Mouse (Mus musculus): ENCODE measurements at regions not wholly inside any gene's neighbourhood (a gene's known extent, or its start where the extent isn't known, plus 50 kb on each side); places are given as distances from the start of the nearest gene placed in this dataset.

GRCm38 (mm10) chr7:124676854-124677515 is 694.3 kb downstream of the Hs3st4 start:
- DNase-seq, result no peak

- no peak for DNase-seq
Observed at GRCm38 (mm10) chr7:124680561-124680960, 697.9 kb downstream of the Hs3st4 start.

DNA sequence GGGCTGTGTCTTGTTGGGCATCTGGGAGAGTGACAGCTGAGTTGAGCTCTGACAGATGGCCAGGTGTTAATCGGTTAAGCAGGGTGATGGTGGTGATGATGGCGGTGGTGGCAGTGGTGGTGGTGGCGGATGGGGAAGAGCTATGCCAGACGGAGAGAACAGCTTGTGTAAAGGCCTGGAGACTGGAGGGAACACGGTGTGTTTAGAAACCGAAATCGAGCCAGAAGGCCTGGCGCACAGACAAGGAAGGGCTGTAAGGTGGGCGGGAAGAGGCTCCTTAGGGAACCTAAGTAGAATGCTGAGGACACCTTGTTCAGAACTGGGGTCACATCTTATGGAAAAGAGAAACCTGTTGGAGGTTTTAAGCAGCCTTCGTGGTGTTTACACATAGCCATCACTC is 698.5 kb downstream of the Hs3st4 start:
- DNase-seq, result no peak

DNA sequence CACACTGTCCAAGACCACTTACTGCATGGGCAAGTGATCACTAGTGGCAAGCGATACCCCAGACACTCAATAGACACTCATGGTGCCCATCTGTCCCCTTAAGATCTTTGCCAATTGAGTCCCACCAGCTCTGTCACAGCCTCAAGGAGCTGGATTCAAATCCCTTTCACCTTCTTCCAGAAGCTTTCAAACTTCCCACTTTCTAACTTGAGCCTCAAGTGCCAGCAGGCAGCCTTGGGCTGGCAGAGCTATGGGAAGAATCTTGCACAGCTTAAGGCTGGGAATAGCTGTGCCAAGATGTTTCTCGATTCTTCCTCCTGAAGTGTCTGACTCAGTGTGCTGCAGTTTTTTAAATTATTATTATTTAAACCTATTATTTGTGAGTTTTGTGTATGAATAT is 699.2 kb downstream of the Hs3st4 start:
- no peak for DNase-seq

DNA sequence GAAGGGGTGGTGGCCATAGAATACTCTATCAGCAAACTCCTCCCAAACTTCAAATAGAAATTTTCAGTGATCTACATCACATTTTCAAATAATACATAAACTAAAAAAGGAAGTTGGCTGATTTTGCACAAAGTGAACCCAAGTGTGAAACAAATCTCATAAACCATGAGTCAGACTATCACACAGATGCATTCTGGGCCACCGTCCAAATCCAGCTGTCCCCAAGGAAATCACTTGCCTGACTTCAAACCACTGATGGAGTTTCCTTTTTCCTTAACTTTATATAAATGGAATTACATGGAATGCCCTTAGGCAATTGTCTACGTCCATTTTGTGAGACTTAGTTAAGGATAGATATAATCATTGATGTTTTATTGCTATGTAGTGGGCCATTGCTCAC is 702.8 kb downstream of the Hs3st4 start:
- DNase-seq, result peak; percentile 60

GRCm38 (mm10) chr7:124704163-124704824 is 721.6 kb downstream of the Hs3st4 start:
- no peak for DNase-seq

- DNase-seq, result no peak
Observed at GRCm38 (mm10) chr7:124707143-124707542, 724.5 kb downstream of the Hs3st4 start.

GRCm38 (mm10) chr7:124708771-124709485 is 726.3 kb downstream of the Hs3st4 start:
- DNase-seq, result peak; percentile 58

DNA sequence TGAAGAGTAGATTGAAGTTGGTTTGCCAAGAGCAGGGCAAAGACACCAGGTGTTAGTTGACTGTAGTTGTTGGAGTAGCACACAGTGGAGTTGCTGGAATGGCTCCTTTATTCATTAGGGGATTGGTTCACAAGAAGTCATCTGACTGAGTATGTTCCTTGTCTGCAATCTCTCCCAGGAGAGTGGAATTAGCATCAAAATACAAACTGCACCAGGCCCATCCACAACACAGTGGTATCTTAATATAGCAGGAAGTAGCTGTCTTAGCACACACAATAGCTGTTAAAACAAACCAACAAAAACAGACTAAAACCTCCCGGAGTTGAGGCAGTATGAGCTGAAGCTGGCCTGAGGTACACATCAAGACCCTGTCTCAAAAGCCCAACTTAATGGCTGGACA is 723.5 kb upstream of the Kdm8 start:
- no peak for DNase-seq

DNA sequence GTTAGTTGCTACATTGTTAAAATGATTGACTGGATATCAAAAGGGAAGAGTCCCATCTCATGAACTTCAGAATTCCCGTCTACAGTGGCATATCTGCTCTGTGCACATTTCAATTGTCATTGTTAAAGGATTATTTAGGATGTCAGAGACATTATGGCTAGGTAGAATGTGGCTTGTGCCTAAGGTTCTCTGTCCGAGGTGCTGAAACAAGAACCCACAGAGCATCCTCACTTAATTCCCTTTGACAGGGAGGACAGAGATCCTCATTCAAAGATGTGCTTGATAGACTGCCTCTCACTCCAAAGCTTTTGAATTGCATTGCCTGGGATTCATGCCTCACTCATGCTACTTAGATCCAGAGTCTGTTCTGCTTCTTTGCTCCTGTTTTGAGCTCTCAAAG is 702.4 kb upstream of the Kdm8 start:
- no peak for DNase-seq

- DNase-seq, result no peak
Observed at GRCm38 (mm10) chr7:124746321-124746720, 698.2 kb upstream of the Kdm8 start.

DNA sequence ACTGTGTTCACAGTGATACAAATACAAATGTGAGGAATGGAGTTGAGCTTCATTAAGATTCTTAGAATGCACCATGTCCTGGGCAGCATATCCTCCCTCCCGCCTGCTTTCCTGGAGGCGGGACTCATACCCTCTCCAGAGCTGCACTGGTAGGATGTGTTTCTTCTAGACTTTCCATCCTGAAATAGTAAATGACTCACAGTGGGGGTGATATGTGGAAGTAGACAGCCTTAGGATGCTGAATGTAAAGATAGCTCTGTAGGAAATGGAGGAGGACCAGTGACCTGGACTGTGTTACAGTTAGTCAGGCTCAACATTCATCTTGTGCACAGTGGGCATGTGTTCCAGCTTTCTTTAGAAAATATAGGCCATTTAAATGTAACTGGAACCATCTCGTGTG is 696.1 kb upstream of the Kdm8 start:
- DNase-seq, result no peak

GRCm38 (mm10) chr7:124759084-124759483 is 685.4 kb upstream of the Kdm8 start:
- no peak for DNase-seq

DNA sequence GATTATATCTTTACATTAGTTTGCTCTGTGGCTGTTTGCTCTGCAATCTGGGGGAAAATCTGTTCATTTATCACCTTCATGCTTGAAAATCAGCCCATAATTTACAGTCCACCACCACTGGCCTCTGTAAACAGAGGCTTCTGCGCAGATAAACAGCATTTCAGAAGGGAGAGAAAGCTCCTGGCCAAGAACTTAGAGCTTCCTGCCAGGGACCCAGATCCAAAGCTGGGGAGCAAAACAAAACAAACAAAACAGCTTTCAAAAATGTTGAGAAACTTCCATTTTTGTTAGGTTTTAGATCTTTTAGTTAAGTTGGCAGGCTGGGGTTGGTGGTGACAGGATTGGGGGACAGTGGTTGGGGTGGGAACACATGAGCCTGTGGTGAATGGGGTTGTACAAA is 666.7 kb upstream of the Kdm8 start:
- no peak for DNase-seq

DNA sequence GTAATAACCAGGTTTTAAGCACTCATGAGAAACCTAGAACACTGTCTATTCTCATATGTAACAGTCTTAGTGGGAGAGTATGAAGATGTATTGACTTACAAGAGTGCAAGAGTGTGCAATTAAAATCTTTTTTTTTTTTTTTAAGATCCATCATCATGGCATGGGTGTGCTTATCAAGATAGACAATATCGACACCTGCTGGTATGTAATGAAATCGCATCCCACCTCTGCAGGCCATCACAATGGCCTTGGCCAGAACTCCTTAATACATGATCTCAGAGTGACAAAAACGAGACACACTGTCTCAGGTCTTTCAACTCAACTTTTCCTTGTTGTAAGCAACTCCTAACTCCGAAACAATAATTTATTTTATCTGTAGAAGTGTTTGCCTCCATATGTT is 661.7 kb upstream of the Kdm8 start:
- no peak for DNase-seq

GRCm38 (mm10) chr7:124784995-124785394 is 659.5 kb upstream of the Kdm8 start:
- DNase-seq, result no peak

DNA sequence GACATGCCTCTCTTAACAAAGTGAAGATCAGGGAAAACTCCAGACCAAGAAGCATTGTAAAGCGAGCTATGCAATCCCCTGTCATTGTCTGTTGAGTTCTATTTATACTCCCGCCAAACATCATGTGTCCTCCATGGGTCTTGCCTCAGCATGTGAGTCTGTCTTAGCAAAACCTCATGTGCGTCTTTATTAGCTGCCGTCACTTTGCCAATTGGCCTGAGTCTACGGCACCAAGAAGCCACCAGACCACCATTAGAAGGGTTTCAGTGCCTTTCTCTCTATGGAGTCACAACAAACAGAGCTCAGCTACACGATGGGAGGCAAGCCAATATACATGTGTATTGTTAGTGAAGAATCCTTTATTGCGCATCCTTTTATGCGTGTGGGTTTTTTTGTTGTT is 658.6 kb upstream of the Kdm8 start:
- no peak for DNase-seq

DNA sequence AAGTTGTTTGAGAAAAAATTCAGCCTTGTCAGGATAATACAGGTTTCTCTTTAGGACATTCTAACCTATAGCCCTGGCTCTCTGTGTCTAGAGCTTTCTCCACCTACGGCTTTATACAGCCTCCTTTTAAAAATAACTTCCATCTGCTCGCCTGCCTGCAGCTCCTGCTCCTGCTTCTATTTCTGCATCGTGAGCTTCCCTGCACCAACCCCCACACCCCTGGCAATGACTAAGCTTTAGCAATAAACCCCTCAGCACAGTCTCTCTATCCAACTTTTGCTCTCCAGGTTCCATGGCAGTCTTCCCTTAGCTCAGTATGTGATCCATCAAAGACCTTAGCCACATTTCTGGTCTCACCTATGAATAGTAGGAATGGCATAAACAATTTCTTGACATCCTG is 655.7 kb upstream of the Kdm8 start:
- no peak for DNase-seq

DNA sequence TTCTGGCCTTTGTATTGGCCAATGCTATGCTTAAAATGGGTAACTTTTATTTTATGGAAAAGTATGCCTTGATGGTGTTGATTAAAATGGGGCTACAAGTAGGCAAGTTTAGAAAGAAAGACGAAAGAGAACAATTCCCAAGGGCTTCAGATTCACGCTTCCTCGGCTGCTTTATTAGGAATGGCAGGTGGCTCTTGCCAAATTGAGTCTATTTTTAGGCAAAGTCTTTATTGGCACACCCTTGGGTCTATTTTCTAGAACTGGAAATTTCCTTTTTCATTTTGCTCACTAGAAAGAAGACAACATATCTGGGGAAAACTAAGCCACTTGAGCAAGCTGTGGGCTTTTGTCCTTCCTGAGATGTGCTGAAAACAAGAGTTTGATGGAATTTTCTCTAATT is 641.4 kb upstream of the Kdm8 start:
- DNase-seq, result no peak

GRCm38 (mm10) chr7:124834692-124835091 is 609.8 kb upstream of the Kdm8 start:
- DNase-seq, result no peak

DNA sequence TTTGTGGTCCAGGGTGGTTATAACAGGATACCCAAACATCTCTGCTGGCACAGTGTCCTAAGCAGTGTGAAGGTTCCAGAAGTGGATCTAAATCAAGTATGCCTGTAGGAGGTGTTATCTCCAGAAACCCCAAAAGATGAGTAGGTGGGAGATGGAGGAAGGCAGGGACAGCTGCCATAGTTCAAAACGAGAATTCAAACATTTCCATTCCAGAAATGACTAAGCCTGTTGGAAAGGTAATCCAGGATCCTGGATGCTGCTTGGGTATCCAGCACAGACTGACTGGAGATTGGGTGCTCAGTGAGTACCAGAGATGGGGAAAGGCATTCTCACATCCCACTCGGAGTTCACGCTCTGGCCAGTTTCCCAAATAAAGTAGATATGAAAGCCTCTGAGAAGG is 607.9 kb upstream of the Kdm8 start:
- DNase-seq, result no peak

DNA sequence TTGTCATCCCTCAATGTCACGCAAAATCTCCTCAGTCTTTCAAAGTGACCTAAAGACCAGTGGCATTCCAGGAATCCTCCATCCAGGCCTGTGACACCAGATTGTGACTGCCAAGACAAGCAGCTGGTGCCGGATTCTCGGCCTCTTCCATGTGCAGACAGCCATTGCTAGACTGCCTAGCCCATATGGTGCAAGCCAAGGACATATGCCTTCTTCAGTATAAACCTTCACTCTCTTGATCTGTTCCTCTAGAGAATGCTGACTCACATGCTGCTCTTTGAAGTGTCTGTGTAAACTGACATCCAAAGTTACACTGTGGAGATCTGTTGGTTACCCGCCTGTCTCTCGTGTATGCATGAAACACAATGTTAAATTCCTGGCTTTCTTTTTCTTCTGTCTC is 589.4 kb upstream of the Kdm8 start:
- no peak for DNase-seq

DNA sequence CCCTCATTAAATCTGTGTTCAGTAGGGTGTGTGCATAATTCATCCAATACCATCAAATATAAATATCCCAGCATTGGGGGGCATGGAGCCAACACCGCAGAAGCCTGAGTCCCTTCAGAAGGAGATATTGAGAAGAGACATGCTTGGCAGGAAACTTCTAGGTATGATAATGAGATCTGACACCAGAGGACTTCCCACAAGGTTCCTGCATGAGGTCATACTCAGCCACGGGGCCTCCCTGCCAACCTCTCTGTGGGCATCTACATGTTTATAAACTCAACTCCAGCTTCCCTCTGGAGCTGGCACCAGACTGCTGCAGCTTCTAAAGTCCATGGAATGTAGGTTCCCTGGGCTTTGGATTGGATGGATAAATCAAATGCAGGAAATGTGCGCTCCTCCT is 587.4 kb upstream of the Kdm8 start:
- no peak for DNase-seq

DNA sequence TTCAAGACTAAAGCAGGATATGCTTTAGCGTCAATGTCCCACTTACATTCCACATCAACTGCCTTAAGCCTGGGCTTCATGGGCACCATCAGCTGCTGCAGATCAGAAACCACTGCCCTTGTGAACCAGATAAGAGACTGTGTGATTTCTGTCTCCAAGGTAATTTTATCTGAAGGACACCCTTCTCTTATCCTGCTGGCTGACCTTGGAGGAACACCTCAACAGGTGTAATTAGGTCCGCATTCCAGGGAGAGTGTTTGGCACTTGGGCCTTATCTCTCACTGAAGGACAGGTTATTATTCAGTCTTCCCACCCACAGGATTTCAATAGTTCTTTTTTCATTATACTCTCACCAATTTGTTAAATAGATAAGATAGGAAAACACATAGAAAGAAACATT is 583.1 kb upstream of the Kdm8 start:
- DNase-seq, result no peak
